Mouse (Mus musculus): Measurements from ENCODE around the gene Tex52.

Tex52 gene

GRCm38 (mm10) chr6:128375192-128375591, at the start of gene Tex52, which contains the start of gene Gm44596:
Tex52 (plus strand) TSS chr6:128375456.
Gm44596 (plus strand) TSS chr6:128375503.
- in situ Hi-C loops (cut with MboI): no loop called here

- in situ Hi-C loops (cut with MboI): no loop called here
Measured at GRCm38 (mm10) chr6:128334397-128335124, 40.7 kb upstream of the Tex52 start.

- in situ Hi-C loops (cut with MboI): no loop called here
Measured at GRCm38 (mm10) chr6:128337467-128337866, 37.8 kb upstream of the Tex52 start.

GRCm38 (mm10) chr6:128338876-128339275, 36.4 kb upstream of the Tex52 start:
- in situ Hi-C loops (cut with MboI): no loop called here

GRCm38 (mm10) chr6:128341956-128342723, 33.1 kb upstream of the Tex52 start:
- in situ Hi-C loops (cut with MboI): no loop called here

- in situ Hi-C loops (cut with MboI): no loop called here
Measured at GRCm38 (mm10) chr6:128345623-128346022, 29.6 kb upstream of the Tex52 start.

GRCm38 (mm10) chr6:128346782-128347181, 28.5 kb upstream of the Tex52 start:
- in situ Hi-C loops (cut with MboI): no loop called here

- in situ Hi-C loops (cut with MboI): no loop called here
Measured at GRCm38 (mm10) chr6:128349711-128350110, 25.5 kb upstream of the Tex52 start.

GRCm38 (mm10) chr6:128354140-128354539, 21.1 kb upstream of the Tex52 start:
- in situ Hi-C loops (cut with MboI): no loop called here

- in situ Hi-C loops (cut with MboI): no loop called here
Measured at GRCm38 (mm10) chr6:128355201-128355681, 20.0 kb upstream of the Tex52 start.

GRCm38 (mm10) chr6:128355726-128356416, 19.4 kb upstream of the Tex52 start, which contains the start of gene Tulp3:
Tulp3 (minus strand) TSS chr6:128355851.
- in situ Hi-C loops (cut with MboI): no loop called here

- in situ Hi-C loops (cut with MboI): no loop called here
Measured at GRCm38 (mm10) chr6:128358999-128359398, 16.3 kb upstream of the Tex52 start.

GRCm38 (mm10) chr6:128361901-128362300, 13.4 kb upstream of the Tex52 start:
- in situ Hi-C loops (cut with MboI): no loop called here

GRCm38 (mm10) chr6:128362381-128363006, 12.8 kb upstream of the Tex52 start, which contains the start of the genes Rhno1 and Foxm1:
Rhno1 (minus strand) TSS chr6:128362911.
Foxm1 (plus strand) TSS chr6:128362967.
- in situ Hi-C loops (cut with MboI): no loop called here

GRCm38 (mm10) chr6:128363007-128363825, 12.0 kb upstream of the Tex52 start:
- in situ Hi-C loops (cut with MboI): no loop called here

GRCm38 (mm10) chr6:128364721-128365120, 10.5 kb upstream of the Tex52 start:
- in situ Hi-C loops (cut with MboI): no loop called here

GRCm38 (mm10) chr6:128366466-128366865, 8.8 kb upstream of the Tex52 start:
- in situ Hi-C loops (cut with MboI): no loop called here

GRCm38 (mm10) chr6:128370040-128370439, 5.2 kb upstream of the Tex52 start:
- in situ Hi-C loops (cut with MboI): no loop called here

GRCm38 (mm10) chr6:128376371-128377085, 1.3 kb downstream of the Tex52 start:
- in situ Hi-C loops (cut with MboI): no loop called here

GRCm38 (mm10) chr6:128379636-128380035, 4.4 kb downstream of the Tex52 start:
- in situ Hi-C loops (cut with MboI): no loop called here
